Mouse (Mus musculus) left cerebral cortex, postnatal 14 days (tissue): ENCODE measurements at regions not wholly inside any gene's neighbourhood (a gene's known extent, or its start where the extent isn't known, plus 50 kb on each side); places are given as distances from the start of the nearest gene placed in this dataset.
"Not testable (repeated sequence)": the region's sequence is repeated elsewhere in the genome, so short reads cannot be mapped to it uniquely, and the experiment has no call there.

Experiments
- DNase-seq, 2 experiments: peaks; one replicate each; pipeline ENCODE4 v3.0.0; 2021 to 2022; ENCODE audit warnings: low spot score in 2 of 2, mixed read lengths in 1 of 2
- intact Hi-C: fragments of 180-260 bp; cut with DNase I; formaldehyde crosslinking; loops from one replicate; pipeline ENCODE4 v1.15.1; 2025

DNA sequence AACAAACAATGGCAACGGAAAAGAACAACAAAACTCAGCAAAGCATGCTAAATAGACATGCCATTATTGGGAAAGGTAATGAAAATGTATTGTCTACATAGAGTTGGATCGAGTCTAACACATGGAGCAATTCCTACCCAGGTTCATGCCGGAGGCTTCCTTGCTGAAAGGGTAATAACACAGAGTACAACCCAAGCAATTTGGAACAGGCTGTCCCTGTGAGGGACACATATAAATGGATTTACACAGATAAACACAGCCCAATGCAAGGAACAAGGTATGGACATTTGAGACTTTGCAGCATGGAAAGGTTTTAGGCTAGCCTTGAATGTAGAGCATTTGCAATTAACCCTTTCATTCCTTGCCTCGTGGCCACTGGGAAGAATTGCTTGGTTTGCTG is 158.6 kb upstream of the Gm11146 start:
- intact Hi-C loops: no loop called here
- no peak for DNase-seq

DNA sequence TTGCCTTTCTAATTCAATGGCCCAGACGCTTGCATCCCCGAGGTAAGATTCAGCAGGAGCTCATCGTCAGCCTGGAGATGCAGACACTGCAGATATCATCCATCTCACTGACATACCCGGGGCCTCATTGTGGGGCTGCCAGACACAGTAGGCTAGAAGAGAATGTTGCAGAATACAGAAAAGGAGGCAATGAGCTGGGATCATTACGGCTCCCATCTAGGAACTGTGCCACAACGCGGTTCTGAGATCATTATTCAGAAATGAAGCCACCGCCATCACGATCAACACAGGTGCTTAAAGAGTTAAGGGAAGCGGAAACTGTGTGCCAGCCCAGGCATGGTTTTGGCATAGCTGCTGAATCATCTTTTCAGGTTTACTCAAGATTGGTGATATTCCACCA is 158.1 kb upstream of the Gm11146 start:
- intact Hi-C loops: no loop called here
- peak; percentile 10 to 61 for DNase-seq

DNA sequence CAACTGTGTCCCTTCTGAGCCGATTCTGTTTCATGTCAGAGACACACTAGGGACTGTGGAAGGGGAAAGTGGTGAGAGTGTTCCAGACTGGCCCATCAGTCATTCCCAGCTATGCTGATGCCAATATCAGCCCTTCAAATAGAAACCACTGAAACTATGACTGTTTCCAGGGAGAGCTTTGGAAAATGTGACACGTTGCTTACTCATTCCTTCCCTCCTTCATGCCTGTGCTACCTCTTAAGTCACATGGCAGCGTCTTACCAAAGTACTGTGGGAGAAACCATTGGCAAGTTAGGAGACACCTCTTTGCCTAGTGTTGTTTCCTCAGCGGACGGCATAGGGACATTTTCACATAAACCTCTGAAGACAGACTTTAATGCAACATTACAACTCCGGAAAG is 153.0 kb upstream of the Gm11146 start:
- intact Hi-C loops: no loop called here
- DNase-seq: no peak

DNA sequence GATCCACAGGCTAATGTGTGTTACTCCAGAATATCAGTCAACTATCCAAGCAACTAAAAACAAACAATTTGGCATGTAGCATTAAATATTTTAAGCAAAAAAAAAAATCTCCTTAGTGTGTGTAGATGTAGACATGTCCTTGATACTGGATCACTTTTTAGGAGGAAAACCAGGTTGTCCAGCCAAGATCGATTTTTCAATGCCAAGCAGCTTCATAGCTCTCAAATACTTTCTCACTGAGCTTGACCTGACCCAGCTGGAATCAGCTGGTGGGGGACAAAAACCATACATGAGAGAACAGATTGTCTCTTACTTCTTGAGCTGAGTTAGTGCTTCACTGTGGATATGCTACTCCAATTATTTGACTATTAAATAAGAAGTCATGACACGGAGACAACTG is 147.6 kb upstream of the Gm11146 start:
- no peak for DNase-seq
- intact Hi-C loops: no loop called here

DNA sequence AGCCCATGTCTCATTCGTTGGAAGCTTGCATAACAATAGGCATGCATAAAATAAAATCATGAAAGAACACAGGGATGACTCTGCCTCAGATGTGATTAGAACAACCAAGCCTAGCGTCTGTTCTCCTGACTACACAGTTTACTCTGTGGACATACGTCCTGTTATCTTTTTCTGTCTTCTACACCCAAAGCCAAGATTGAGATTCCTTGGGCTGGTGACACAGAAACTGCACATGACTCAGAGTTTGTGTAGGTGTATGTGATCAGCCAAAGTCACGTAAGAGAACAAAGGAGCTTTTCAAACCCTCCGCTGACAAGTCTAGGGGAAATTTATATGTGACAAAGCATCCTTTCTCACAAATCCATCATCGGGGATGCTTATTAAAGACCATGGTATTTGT is 141.9 kb upstream of the Gm11146 start:
- peak in 1 of 2 experiments; percentile 44 for DNase-seq
- intact Hi-C loops: no loop called here

DNA sequence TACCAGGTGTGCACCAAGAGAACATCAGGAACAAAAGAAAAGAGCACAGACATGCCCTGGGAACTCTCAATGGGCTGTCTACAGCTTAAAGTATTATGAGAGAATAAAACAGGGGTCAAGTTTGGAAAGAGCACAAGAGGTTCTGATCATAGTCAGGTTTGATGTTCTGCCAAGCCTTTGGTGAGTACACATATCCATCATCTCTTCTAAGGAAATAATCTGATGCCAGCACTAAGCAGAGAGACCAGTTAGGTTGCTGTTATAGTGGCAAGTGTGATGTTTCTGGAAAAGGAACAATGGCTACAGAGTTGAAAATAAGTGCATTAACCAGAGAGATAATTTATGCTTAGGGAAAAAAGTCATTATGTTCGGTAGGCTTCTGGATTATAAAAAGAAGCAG is 136.9 kb upstream of the Gm11146 start:
- DNase-seq: no peak
- intact Hi-C loops: no loop called here

DNA sequence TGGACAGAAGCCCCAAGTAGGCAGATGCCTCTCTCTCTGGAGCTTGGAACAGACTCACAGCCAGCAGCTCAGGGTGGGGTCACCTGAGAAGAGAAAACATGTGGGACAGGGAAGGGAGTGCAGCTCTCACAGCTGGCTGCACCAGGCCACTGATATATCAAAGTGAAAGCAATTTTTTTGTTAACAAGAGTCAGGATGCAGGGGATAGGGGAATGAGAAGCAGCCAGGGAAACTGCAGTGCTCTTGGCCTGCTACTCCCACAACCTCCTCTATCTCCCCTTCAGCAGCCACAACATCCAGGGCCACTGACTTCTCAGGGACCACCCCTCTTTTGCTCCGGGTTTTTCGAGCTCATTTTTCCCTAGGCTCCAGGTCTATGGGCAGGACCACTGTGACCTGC is 117.5 kb upstream of the Gm11146 start:
- DNase-seq: no peak
- intact Hi-C loops: no loop called here

DNA sequence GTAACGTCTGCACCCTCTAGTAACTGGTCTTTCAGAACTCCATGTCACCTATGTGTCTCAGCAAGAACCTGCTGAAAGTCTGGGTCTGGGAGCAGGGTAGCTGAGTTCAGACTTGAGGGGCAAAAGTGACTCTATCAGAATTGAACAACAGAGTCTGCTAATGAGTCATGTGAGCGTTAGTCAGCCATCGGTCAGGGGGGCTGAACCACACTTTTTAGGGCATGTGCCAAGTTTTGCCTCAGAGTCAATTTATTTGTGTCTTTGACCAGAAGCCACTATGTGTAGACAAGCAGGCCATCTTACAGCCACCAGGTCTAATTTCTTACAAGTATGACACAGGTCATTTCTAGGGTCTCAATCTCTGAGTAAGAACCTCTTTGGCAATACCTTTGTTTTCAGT is 115.9 kb upstream of the Gm11146 start:
- DNase-seq, intact Hi-C loops: not testable (repeated sequence)

DNA sequence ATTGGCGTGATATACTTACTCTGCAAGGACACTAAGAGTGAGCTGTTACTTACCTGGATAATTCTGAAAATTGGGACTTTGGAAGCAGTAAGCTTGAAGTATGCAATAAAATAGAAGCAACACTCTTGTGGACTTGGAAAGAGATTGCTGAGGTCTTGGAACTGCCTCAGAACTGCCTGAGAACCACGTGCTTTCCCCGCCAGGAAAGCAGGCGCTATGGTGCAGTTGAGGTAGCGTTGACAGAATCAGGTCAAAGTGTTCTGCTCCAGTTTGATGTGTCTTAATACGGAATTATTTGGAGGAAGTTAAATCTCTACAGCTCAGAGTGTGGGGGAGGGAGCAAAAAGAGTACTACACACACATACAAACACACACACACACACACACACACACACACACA is 102.8 kb upstream of the Gm11146 start:
- intact Hi-C loops: no loop called here
- DNase-seq: peak; percentile 30 to 34

DNA sequence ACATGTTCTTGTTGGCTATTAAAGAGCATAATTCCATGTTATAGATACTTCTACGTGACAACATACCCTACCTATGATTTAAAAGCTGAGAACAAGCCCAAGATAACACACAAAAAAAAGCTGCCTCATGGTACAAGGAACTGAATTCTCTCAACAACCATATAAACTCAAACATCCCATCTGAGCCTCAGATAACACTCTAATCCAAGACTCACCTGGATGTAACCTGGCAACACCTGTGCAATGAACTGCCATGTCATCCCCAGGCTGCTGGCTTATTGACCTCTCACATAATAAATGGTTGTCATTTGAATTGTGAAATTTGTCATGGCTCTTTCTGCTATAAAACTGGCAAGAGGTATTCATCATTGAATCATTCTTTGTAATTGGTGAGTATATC is 93.5 kb upstream of the Gm11146 start:
- intact Hi-C loops: no loop called here

DNA sequence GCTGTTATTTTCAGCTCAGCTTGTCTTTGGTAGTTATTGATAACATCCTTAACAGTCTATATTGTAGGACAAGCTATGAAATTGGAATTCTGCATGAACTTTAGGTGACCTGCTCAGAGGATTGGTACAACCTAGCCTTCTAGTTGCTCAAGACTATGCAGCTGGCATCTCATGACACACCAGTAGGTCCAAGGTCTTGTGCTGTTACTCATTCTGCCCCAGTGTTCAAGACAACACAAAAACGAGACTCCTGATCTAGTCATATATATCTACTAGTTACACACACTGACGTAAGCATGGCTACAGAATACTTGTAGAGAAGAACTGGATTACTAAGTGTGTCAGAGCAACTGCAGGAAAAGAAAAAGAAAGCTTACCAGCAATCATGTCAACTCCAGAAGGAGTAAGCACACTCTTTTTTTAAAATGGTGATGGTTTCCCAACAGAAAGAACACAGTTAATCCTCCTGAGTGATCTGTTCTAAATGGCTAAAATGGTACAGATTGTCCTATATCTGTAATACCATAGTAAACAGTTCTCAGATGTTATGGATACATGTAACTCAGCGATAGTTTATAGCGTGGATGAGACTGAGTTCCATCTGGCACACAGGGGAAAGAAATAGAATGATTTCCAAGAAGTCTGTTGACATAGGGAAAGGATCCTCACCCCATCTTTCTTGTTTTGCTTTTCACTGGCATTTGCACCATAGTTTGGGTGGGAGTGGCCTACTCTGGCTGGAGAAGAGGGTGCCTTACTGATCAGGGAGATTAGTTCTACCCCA is 85.4 kb upstream of the Gm11146 start:
- no peak for DNase-seq
- intact Hi-C loops: no loop called here

More for the DNA sequence above, 93.5 kb upstream of the Gm11146 start:
- no peak for DNase-seq

DNA sequence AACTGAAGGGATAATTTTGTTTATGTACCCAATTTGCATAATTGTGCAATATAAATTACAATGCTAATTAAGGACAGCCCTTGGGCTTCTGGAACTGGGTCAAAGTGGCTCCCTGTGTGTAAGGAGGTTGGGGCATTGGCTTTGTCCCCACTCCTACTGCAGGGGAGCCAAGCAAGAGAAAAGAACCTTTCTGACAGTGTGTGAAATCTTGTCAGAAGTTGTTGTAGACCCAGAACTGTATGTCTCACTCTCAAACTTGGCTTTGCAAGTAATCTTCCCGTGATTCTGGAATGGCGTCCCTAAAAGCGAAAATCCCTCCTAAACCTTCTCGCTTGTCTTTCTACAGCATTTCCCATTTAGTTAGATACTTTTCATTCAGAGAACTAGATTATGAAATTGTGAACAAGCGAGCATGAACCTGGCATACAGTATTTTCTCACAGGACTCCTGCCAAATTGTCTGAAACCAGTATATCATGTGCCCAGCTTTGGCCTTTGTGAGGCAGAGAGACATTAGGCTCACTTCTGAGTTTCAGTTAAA is 83.8 kb upstream of the Gm11146 start:
- peak; percentile 25 to 35 for DNase-seq
- intact Hi-C loops: no loop called here

DNA sequence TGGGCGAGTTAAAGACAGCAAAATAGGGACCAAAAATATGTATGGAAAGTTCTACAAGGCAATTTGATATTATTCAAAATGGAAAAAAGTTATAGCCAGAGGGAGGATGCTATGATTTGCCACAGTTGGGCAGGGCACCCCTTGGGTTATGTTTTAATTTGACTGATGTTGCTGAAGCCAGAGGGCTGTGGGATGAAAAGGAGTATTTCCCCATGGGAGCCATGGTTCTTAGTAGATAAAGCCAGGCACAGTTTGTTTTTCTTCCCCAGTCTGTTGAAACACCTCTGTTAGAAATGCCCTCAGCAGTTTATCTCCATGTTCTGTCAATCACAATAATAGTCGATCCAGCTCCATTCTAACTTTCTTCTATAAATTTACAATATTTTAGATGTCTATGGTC is 82.6 kb upstream of the Gm11146 start:
- no peak for DNase-seq
- intact Hi-C loops: no loop called here

DNA sequence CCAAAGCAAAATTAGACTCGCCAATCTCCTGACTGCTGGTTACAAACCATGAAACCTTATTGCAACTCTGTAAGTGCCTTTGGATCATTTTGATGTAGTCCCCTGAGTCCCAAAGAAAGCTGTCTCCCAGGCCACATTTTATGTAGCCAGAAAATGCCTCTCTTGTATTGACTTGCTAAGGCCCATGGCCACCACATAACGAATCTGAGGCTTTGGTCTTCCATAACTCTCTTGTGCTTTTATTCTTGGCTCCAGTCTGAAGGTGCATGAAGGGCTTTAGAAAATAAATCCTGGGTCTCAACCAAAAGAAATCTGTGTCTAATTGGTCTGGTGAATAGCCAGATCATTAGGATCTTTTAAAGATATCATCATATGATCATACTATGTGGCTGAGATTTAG is 77.3 kb upstream of the Gm11146 start:
- DNase-seq: no peak
- intact Hi-C loops: no loop called here

DNA sequence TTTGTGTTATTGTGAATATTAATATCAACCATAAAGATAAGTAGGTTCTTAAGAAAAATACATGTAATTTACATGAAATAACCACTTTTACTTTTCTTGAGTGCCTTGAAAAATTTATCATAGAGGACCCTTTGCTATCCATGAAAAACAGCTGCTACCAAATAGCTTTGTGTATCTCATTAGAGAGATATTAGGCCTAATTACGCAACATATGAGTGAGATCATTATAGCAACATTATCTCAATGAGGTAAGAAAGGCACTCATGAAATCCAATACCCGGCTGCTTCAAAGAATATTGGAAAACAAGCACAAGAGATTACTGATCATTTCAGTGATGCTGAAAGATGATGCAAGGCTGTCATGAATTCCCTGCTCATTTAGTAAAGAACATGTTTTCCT is 74.9 kb upstream of the Gm11146 start:
- intact Hi-C loops: no loop called here
- no peak for DNase-seq

DNA sequence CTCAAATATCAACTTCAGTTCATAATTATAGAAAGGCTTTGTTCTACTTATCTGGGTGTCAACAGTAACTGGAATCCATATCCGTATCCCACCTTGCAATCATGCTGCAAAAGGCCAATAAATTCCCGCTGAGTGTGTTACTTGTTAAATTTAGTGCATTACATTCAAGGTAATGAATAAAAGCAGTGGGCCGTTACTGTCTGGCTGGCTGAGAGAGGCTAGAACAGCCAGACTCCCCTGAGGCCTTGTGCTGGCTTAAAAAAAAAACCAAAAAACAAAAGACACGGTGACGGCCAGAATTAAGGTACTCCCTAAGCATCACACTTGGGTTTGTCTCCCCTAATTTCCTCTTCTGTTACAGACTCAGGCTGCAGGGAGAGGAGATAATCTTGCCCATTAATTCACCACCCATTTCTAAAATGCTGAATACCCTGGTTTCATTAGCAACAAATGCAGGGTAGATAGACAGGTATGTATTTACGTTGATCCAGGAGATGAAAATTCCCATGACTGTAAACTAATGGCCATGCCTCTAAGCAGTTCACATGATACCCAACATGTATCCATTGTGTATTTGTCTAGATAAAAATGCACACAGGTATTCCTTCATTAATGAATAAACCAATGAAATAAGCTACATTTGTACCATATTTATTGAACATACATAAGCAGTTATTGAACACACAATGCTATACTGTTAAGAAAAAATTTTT is 74.1 kb upstream of the Gm11146 start:
- no peak for DNase-seq
- intact Hi-C loops: no loop called here

DNA sequence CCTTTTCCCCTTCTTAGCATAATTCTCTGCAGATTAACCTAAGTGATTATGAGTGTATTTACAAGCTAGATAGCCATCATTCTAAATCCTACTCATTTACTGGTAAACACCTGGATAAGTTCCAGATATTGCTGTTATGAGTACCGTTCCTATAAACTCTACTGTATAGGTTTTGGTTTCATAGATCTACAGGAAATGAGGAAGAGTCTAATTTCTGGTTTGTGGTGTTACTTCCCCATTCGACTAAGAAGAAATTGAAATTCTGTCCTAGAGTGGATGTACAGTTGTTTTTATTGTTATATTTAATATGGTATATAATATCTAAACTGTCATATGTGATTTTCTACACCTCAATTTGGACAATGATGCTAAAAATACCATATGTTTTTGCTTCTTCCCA is 69.4 kb upstream of the Gm11146 start:
- DNase-seq: no peak
- intact Hi-C loops: no loop called here

DNA sequence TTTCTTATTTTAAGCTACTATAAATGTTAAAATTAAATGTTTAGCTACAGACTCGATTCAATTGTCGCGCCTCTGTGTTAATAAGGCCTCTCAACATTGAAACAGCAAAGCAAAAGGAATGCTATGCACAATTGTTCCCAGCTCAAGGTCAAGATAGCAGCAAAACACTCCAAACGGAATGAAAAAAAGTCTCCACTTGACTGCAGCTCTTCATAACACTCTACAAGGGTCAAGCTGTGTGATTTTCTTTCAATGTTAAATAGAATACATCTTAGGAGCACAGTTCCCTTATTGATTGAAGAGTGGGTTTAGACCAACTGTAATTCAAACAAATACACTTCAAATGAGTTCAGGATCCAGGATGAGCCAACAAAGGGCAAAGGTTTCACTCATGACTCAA is 63.9 kb upstream of the Gm11146 start:
- no peak for DNase-seq
- intact Hi-C loops: no loop called here

DNA sequence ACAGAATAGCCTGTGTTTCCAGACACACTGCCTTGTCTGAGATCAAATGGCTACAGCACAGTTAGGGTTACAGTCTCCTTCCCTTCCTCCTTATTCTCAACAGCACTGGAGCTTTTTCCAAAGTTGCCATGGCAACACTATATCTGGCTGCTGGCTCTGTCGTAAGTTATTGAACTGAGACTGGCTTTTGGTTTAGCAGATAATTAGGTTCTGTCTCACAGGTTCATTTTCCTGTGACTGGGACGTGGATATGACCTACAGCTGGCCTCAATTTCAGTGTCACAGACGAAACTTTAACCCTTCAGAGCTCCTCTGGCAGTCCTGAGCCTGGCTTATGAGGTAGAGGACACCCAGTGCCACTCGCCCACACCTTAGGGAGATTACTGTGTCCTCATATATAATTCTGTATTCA is 60.2 kb upstream of the Gm11146 start:
- DNase-seq: peak; percentile 68 to 82

DNA sequence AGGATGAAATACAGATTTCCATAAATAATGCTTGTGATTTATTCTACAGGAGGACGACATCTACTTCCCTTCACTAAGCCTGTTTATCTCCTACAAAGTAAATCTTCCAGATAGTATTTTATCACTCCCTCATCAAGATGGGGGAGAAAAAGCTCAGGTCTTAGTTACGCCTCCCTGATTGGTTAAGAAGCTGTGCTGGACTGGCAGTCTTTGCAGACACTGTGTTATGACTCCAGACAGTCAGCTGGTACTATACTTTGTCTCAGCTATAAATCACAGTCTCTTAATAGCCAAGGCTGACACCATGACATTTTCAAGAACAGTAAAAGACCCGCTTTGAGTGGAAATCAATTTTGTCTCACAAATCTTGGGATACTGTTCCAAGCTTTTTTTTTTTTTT is 51.4 kb upstream of the Gm11146 start:
- DNase-seq: no peak
- intact Hi-C loops: no loop called here

More for the DNA sequence above, 60.2 kb upstream of the Gm11146 start:
- intact Hi-C loops: no loop called here
